Mouse (Mus musculus) heart, adult 18-20 months (tissue): ENCODE measurements around the gene Mrpl50. TPM values are rescaled to one million over a fixed set of nuclear protein-coding genes. Genes with fewer than 3 reads are reported as not detected.
"Not testable (repeated sequence)": the region's sequence is repeated elsewhere in the genome, so short reads cannot be mapped to it uniquely, and the experiment has no call there.

Experiments
- DNase-seq, 2 experiments: peaks; one replicate each; pipeline ENCODE4 v3.0.0; 2021 to 2022; ENCODE audit warnings: mixed read lengths in 1 of 2
- total RNA-seq, 2 experiments: library from RNA; stranded (reverse); gene quantifications; 2 replicates each; pipeline ENCODE4 v1.2.3; 2021

Gene Mrpl50
- total RNA-seq, 2 experiments from 2014 or later: 51.0 to 53.6 TPM

DNA sequence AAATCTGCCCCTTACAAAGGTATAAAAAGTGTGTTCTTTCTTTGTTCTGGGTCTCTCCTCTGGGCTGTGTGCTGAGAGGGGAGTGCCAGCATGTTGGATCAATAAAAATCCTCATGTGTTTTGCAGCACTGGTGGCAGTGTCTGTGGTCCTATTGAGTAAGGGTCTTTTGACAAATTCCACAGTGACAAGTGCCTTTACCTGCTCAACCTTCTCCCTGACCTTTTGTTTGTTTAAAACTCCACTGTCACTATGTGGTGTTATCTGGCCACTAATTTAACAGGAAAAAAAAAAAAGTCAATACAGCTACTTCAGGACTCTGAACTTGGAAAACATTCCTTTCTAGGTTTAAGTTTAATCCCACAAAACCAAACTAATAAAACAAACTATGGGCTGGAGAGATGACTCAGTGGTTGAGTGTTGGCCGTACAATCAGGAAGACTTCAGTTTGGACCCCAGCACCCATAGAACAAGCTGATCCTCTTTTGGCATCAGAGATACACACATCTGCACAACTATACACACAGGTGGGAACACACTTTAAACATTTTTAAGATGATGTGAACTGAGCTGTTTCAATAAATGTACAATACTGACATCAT lies 10.6 kb downstream of the Mrpl50 start:
- DNase-seq: not testable (repeated sequence)

DNA sequence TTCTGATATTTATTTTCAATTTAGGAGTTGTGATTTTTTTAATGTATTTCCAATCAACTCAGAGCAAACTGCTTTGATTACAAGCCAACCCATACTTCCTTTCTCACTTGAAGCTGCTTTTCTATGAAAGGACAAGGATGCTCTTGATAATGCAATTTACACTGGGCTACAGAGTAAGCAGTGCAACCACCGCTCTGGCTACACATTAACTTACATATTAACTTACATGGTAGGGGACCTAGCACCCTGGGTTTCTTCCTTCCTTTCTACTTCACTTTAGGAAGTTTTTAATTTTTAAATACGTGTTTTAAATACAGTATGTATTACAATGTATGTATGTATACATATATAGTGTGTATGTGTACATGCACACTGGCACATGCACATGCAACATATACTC lies 11.7 kb downstream of the Mrpl50 start:
- DNase-seq: no peak

DNA sequence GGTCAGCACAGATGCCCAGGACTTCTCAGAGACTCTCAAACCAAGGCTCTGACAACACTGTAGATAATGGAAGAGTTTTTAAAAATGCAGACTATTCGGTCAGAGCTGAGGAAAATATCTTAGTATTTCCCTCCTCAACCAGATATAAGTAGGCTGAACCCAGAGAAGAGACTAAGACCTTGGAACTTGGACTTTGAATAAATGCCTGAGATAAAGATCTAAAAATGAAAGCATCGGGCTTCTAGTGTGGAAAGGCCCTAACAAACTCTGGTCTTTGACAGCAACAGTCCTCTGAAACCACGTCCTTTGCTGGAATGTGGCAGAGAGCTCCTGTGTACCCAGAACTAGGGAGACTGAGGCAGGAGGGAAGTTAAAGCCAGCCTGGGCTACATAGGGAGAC lies 14.5 kb downstream of the Mrpl50 start, which contains the start of gene Baat:
Gene Baat (minus strand): TSS at position 172 of the 400 bp plus-strand sequence.
- DNase-seq: no peak

DNA sequence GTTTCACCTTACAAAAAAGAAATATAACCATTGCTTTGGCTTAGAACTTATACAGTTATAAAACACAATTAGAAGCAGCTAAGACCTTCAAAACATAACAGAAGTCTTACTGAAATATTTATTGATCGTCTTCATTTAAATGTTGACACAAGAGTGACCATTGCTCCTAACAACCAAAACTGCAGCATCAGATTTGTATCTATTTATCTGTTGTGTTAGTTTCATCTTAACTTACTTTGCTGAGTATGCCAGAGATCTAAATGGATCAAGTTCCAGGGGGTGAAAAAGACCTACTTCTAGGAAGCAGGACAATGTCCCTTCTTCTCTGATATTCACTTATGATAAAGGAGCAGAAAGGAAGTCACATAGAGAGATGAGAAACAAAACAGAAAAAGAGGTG lies 17.3 kb downstream of the Mrpl50 start:
- DNase-seq: no peak

DNA sequence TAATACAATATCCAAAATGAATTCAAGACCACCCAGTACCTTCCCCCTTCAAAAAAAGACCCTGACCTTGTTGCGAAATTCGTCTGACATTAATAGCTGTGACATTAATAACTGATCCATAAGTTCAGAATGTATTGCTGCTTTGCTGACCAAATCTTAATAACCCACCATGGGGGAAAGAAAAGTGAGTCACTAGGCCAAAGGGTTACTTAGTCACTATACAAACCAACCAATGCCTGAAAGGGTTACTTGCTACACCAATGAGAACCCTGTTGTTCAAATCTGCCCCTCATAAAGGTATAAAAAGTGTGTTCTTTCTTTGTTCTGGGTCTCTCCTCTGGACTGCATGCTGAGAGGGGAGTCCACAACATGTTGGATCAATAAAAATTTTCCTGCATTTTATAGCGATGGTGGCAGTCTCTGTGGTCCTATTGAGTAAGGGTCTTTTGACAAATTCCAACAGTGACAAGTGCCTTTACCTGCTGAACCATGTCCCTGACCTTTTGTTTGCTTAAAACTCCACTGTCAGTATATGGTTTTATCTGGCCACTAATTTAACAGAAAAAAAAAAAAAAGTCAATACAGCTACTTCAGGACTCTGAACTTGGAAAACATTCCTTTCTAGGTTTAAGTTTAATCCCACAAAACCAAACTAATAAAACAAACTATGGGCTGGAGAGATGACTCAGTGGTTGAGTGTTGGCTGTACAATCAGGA lies 34.8 kb downstream of the Mrpl50 start:
- not testable (repeated sequence) for DNase-seq

DNA sequence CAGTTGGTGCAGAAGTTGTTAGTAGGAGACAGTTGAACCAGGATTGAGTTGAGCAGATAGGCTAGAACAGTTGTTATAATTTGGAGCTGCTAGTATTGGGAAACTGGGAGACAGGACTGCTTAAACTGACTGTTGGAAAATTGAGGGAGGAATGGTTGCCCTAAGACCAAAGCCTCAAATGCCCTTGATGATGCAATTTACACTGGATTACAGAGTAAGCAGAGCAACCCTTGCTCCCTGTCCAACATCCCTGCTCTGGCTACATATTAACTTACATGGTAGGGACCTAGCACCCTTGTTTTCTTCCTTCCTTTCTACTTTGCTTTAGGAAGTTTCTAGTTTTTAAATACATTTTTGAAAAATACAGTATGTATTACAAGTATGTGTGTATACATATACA lies 35.5 kb downstream of the Mrpl50 start:
- DNase-seq: no peak

DNA sequence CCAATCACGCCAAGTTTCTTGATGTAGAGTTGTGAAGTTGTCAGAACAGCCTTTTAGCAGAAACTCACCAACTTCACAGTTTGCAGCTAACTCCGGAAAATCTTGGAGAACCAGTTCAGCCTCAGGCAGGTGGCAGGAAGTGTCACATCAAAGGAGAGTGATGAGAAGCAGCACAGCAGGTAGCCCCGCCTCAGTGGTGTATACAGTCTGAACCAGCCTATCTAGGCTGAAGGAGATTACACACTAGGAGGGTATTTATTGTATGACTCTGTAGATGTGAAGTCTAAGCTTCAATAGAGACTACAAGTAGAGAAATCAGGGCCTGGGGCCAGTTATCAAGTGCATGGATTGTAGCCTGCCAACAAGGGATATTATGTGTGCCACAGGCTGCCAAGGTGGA lies 40.0 kb downstream of the Mrpl50 start:
- DNase-seq: no peak

DNA sequence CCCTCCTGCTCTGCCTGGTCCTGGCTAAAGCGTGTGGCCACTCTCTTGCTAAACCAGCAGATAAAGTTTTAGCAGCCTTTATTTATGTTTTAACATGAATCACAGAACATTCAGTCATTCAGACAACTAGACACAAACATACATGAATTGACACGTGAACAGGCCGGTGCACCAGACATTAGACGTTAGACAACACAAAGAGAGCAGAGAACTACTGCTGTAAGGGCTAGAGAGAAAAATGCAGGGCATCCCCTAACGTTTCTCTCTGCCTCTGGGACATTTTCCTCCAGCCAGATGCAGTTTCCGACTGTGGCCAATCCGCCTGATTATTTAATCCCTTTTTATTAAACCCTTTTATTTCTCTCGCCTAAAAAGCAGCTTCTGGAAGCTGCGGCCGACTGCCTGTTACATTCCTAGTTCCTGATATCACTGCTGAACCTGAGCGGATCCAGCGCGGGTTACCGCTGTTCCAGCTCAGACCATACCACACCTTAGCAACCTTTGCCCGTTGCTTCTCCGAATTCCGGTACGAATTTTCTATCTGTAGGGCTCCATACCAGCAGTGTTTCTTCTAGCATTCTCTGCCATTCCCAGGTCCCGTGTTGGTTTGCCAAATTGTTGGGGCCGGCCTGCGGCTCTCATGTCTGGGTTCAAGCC lies 40.7 kb downstream of the Mrpl50 start:
- DNase-seq: no peak

DNA sequence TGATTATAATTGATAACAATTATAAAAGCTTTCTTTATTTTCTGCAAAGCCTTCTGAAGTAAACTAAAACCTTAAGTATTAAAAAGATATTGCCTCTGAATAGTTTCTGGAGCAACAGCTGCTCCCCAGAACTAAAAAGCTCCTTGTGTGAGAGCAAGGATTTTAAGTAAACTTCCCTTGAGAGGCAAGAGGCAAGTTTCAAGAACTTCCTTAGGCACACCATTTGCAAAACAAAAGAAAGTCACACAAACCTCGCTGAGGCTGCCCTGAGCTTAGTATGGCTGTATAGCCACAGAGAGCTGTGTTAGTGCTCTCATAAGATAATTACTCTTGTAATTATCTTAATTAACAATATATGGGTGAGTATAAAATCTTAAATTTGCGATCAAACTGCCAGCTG lies 41.9 kb downstream of the Mrpl50 start:
- not testable (repeated sequence) for DNase-seq

DNA sequence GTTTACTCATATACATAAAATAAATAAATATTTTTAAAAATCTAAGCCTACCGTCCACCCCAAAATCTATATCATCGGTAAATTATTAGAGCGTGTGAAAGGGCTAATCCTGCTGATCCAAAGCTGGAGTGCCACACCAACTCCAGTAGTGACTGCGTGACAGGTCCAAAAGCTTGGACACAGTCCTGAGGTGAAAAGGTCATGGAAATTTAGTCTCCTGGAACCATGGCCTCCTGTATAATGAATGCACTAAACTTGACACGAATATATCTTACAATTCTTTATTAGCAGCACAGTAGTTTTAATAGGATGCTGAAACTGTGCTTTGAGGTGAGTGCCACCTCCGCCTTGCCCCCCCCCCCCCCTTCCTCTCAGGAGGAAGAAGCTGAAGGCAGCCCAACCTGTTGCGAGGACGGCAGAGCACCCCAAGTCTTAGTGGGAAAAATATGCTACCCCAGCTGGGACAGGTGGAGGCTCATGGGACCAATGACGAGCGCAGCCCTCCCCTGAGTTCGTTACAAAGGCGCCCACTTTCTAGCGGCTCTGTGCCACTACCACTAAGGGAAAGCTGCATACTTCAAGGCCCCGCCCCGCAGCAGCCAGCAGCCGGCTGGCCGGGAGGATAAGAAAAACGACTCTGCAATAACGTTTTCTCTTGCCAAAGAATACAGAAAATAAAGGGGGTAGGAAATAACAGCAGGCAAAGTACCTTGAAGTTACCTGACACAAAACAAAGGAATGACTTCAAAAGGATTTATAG lies 42.6 kb downstream of the Mrpl50 start:
- peak; percentile 3 to 4 for DNase-seq

DNA sequence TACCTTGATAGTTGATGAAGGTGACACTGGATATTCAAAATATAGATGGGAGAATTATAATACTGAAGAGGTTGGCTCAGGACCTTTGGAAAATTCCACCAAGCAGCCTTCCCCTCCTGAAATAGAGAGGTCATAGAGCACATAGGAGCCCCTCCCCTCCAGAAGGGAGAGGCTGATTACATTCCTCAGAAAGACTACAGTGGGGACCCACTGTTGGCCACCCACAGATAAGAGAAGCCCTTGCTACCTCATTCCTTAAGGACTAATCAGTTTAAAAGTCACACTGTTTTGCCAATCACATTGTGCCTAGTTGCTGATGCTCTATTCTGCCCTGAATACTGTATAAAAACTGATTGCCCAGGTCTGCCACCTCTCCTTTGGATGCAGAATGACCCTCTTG lies 46.3 kb downstream of the Mrpl50 start:
- no peak for DNase-seq

DNA sequence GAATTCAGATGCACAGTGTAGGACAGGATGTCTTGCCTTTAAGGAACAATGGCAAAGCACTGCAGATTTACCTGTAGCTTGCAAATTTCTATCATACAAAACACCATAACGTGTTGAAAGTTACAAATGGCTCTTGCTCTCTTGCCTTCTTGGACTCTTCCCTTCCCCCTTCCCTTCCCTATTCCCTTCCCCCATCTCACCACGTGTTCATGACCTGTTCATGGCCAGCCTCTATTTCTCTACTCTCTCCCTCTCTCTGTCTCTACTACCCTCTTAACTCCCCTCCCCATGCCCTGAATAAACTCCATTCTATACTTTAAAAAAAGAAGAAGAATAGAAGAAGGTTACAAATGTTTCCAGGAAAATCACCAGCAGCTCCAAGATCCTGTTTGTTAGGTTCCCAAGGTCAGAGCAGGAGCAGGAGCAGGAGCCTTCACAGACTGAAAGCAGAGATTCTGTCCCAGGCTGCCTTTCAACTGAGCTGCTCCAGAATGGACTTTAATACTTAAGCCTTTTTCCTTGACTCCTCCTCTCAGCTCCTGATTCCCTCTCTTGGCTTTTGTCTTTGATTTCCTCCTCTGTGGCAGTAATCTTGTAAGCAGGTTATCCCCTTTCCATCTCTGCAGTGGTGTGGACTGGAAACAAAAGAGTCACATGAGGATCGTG lies 47.3 kb downstream of the Mrpl50 start, which contains the start of gene Acnat1:
Gene Acnat1 (minus strand): TSS at position 478 of the 666 bp plus-strand sequence.
- no peak for DNase-seq

DNA sequence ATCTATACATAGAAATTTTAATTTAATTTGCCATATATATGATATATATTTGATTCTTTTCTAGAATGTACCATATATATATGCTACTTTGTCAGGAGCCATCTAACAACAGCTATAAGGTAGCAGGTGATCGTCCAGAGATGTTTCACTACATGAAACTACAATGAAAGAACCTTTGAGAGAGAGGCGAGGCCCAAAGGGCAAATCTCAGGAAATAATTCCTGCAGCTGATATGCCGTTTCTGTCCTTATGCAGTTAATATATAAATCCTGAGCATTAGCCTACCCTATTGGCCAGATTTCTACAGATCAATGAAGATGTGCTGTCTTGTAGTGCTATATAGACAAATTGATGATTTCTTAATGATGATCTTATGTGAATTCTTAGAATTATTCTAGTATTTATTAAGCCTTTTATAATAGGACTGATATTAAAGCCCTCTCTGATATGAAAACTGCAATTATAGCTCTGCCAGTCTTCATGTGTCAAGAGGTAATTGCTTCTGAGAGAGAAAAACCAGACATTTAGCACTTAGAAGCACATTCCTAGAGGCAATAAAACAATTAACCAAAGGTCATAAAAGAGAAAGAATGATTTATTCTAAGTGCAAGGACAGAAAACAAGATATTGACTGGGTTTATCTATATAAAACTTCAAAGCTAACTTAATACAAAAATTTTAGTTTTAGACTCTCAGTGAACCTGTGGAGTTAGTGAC lies 51.3 kb downstream of the Mrpl50 start:
- no peak for DNase-seq

DNA sequence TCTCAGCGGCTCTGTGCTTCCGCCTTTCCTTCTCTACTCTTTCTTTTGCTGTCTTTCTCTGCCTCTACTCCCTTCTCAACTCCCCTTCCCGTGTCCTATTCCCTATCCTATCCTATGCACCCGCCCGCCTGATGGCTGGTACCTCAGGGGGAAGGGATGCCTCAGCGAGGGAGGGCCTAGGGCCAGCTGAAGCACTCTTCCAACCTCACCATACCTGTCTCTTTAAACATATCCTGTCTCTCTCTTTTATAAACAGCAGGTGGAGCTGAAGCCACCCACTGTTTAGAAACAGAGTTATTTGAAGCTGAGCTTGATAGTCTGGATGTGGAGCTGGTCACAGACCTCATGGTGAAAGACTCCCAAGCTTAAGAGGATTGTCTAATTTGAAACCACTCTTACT lies 53.5 kb downstream of the Mrpl50 start:
- DNase-seq: no peak

Other genes with a start within 250 kb of the Mrpl50 start
- not detected for gene Acnat2, start 112.9 kb downstream of the Mrpl50 start, total RNA-seq
- not detected for gene Acnat1, start 47.2 kb downstream of the Mrpl50 start, total RNA-seq
- not detected for gene Baat, start 14.5 kb downstream of the Mrpl50 start, total RNA-seq
- 1 to 10 TPM; 6.1 to 7.2 TPM for gene Zfp189, start 83 bp upstream of the Mrpl50 start, total RNA-seq
- gene Aldob, start 28.5 kb upstream of the Mrpl50 start, total RNA-seq: 10 to 100 TPM in 1 of 2 experiments, 1 to 10 TPM in 1; 9.2 to 11.7 TPM
- gene Tmem246, start 76.8 kb upstream of the Mrpl50 start, total RNA-seq: 10 to 100 TPM; 48.3 to 56.5 TPM
- gene Rnf20, start 110.9 kb upstream of the Mrpl50 start, total RNA-seq: 10 to 100 TPM; 35.8 to 36.0 TPM
- not detected for gene Ppp3r2, start 160.9 kb upstream of the Mrpl50 start, total RNA-seq